Mouse (Mus musculus): ENCODE data around the gene Slc37a2.

DNA sequence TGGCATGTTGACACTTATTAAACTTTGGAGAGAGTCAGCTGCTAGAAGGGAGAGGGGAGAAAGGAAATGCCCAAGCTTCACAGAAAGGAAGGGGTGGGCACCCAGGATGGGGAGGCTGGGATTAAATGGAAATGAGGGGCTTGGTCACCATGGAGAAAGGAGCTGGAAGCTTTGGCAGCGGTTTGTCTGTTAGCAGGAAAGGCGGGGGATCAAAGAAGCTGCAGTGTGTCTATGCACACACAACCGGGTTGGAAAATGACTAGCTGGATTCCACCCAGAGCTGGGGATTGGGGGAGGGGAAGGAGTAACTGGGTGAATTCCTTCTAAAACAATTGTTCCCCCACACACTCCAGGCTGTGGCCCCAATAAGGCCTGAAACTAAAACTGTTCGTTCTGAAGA, 76.6 kb downstream of the Slc37a2 start:
- TF ChIP-seq POLR2A (IDR thresholded peaks at IDR 0.05; ENCODE audit: low read depth, low read length), result no peak
- TF ChIP-seq CTCF (IDR thresholded peaks at IDR 0.05; ENCODE audit: extremely low read depth, insufficient read depth, insufficient read length, insufficient replicate concordance), result no peak
